Mouse (Mus musculus) lung, embryonic 14.5 days (tissue): ENCODE measurements around the gene Clca3a1. TPM values are rescaled to one million over a fixed set of nuclear protein-coding genes. Genes with fewer than 3 reads are reported as not detected.

ENCODE experiments used
- ATAC-seq: fragments of 200-750 bp; cut with Nextera tagmentation; 2 replicates; pipeline ENCODE4 v1.8.0; 2017; ENCODE audit warnings: mild to moderate bottlenecking, moderate TSS enrichment, moderate library complexity; ENCODE audit not compliant: insufficient read depth
- DNase-seq: peaks from one replicate; pipeline ENCODE4 v3.0.0-alpha.2; 2015
- H3K27ac ChIP-seq: fragments of 300-500 bp; sonication (generic); 2 replicates; pipeline ENCODE4 v1.5.1; 2014; ENCODE audit warnings: low read depth, mild to moderate bottlenecking, moderate library complexity
- H3K27me3 ChIP-seq: fragments of 300-500 bp; sonication (generic); 2 replicates; pipeline ENCODE4 v1.6.1; 2014; ENCODE audit warnings: low read length, control low read depth; ENCODE audit not compliant: insufficient read depth
- H3K36me3 ChIP-seq: fragments of 300-500 bp; sonication (generic); 2 replicates; pipeline ENCODE4 v1.6.1; 2014; ENCODE audit warnings: control low read depth; ENCODE audit not compliant: insufficient read depth
- H3K4me1 ChIP-seq: fragments of 300-500 bp; sonication (generic); 2 replicates; pipeline ENCODE4 v1.6.1; 2014; ENCODE audit warnings: antibody characterized with exemption, control low read depth; ENCODE audit not compliant: insufficient read depth
- H3K4me2 ChIP-seq: fragments of 300-500 bp; sonication (generic); 2 replicates; pipeline ENCODE4 v1.6.1; 2014; ENCODE audit warnings: mild to moderate bottlenecking
- H3K4me3 ChIP-seq: fragments of 300-500 bp; sonication (generic); 2 replicates; pipeline ENCODE4 v1.5.1; 2014; ENCODE audit warnings: low read depth, low read length
- H3K9ac ChIP-seq: fragments of 300-500 bp; sonication (generic); 2 replicates; pipeline ENCODE4 v1.6.1; 2014
- H3K9me3 ChIP-seq: fragments of 300-500 bp; sonication (generic); 2 replicates; pipeline ENCODE4 v1.6.1; 2016; ENCODE audit warnings: low read depth, low read length, control low read depth
- CTCF ChIP-seq: IDR thresholded peaks from 2 replicates; pipeline ENCODE4 v1.5.1; 2016; ENCODE audit warnings: antibody characterized with exemption, low read depth
- WGBS: fragments of 180-500 bp; shearing (Covaris S2); extraction: QIAGEN DNeasy Blood & Tissue Kit; methylation state at CpG from one replicate; pipeline ENCODE4 v1.1.7; 2014; 5-methylcytosine and 5-hydroxymethylcytosine counted together
- polyA plus RNA-seq: library from polyadenylated mRNA; unstranded; fragments of >200 nt; fragmentation: Nextera tagmentation; extraction: Ambion mirVana; gene quantifications from 2 replicates; pipeline ENCODE4 v1.2.1, GENCODE M21; 2014

Clca3a1 gene
- polyA plus RNA-seq, 1 experiment from 2014 or later: 2.8 TPM

GRCm38 (mm10) chr3:144683136-144683814 lies 77.5 kb downstream of the Clca3a1 start:
- no peak overlapping the region for H3K9ac ChIP-seq
- TF ChIP-seq CTCF: no peak
- no peak overlapping the region; the same call in 1 of the 2 replicates for H3K27ac ChIP-seq
- ATAC-seq: no peak
- H3K9me3 ChIP-seq: no peaks in the 10 kb centered on the region
- 0 out of 2 replicates have a peak, but pooled peaks cover 14% of the 10 kb centered on the region for H3K36me3 ChIP-seq
- WGBS: 76% methylated on average over 12 of the region's 12 CpGs
- DNase-seq: no peak
- H3K4me1 ChIP-seq: no peaks in the 10 kb centered on the region
- H3K4me3 ChIP-seq: no peak overlapping the region
- H3K27me3 ChIP-seq: no peaks in the 10 kb centered on the region
- no peak overlapping the region for H3K4me2 ChIP-seq

GRCm38 (mm10) chr3:144681542-144681941 lies 79.2 kb downstream of the Clca3a1 start:
- H3K4me2 ChIP-seq: no peak overlapping the region
- no peak overlapping the region for H3K27ac ChIP-seq
- TF ChIP-seq CTCF: no peak
- 0 out of 2 replicates have a peak, but pooled peaks cover 6% of the 10 kb centered on the region for H3K36me3 ChIP-seq
- no peaks in the 10 kb centered on the region for H3K27me3 ChIP-seq
- H3K4me3 ChIP-seq: no peak overlapping the region
- DNase-seq: no peak
- no peak overlapping the region for H3K9ac ChIP-seq
- no peak for ATAC-seq
- WGBS: 69% methylated on average over 5 of the region's 5 CpGs
- no peaks in the 10 kb centered on the region for H3K9me3 ChIP-seq
- no peaks in the 10 kb centered on the region for H3K4me1 ChIP-seq

DNA sequence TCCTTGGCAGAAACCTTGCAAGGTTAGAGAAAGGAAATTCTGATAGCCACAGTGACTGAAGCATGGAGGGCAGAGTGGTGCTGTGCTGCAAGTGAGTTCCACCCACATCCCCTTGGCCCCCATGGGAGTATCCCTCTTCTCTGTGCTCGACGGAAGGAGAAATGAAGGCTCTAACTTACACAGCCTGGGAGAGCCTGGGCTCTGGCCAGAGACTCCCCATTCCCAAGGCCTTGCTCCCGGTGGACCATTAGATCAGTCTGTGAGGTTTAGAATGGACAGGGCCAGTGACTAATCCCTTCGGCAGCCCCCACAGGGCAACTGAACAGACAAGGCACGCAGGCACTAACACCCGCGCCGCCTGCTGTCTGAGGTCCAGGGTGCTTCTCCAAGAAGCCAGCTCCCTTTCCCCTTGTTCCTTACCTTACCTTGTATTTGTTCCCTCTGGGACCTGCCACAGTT lies 81.0 kb downstream of the Clca3a1 start:
- Histone ChIP-seq H3K4me3 (no peak overlapping the region), H3K4me1 (no peaks in the 10 kb centered on the region), H3K27ac (no peak overlapping the region), H3K4me2 (no peak overlapping the region), H3K27me3 (no peaks in the 10 kb centered on the region), H3K9me3 (no peaks in the 10 kb centered on the region), H3K9ac (no peak overlapping the region), H3K36me3 (0 out of 2 replicates have a peak, but pooled peaks cover 3% of the 10 kb centered on the region)
- 75% methylated on average over 8 of the region's 8 CpGs for WGBS
- DNase-seq (no peak), ATAC-seq (no peak)
- TF ChIP-seq CTCF: no peak

Other genes starting within 250 kb of the Clca3a1 start
- gene Hs2st1, start 190.8 kb downstream of the Clca3a1 start, polyA plus RNA-seq: 11.9 and 13.3 TPM in 2 replicates
- gene Selenof, start 190.7 kb downstream of the Clca3a1 start, polyA plus RNA-seq: 497 and 531 TPM in 2 replicates
- gene Sh3glb1, start 40.6 kb downstream of the Clca3a1 start, polyA plus RNA-seq: 104 TPM in 2 replicates
- gene Clca3a2, start 58.5 kb upstream of the Clca3a1 start, polyA plus RNA-seq: 0.23 TPM in 1 of 2 replicates, not detected in the other
- not detected in 2 replicates for gene Clca3b, start 88.4 kb upstream of the Clca3a1 start, polyA plus RNA-seq
- gene Clca4b, start 171.6 kb upstream of the Clca3a1 start, polyA plus RNA-seq: not detected in 2 replicates
- not detected in 2 replicates for gene Clca4a, start 214.1 kb upstream of the Clca3a1 start, polyA plus RNA-seq